Mouse (Mus musculus): Measurements from ENCODE around the gene Cxcl5.

DNA sequence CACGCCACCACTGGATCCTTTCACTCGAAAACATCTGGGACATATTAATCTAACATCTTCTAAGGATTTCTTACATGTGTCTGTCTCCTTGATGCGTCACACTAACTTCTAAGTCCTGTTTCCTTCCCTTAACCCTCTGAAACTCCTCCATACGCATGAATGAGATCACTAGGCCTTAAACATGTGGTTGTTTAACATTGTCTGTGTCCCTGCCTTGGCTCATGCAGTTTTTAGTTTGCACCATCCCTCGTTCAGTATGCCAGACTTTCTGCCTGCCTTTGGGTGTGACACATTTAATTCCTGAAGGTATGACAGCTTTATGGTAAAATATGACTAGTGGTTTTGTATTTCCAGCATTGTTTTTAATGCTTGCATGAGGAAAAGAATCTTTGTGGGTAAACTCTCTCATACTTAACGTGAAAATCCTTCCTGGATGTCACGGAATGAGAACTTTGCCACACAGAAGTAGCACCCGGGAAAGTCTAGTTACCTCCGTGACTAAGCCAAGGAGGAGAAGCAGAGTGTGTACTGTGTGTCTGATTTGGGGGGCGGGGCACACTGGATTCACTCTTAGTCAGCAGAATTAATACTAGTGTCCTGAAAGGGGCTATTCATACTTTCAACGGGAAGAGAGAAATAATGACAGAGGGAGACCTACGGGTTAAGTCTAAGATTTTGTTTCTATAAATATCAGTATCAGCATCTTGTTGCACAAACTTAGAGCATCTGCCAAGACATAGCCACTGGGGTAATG lies 4.9 kb downstream of the Cxcl5 start:
- TF ChIP-seq CTCF (IDR thresholded peaks at IDR 0.05; ENCODE audit: extremely low read depth, insufficient read length, insufficient replicate concordance, low read depth, low read length) (no peak), POLR2A (IDR thresholded peaks at IDR 0.05; ENCODE audit: low read depth, low read length) (no peak)

All from small intestine, adult 2 months (tissue).